Mouse (Mus musculus) cerebellum, adult 11-12 months (tissue): ENCODE results near the gene Gatad2b.
A peak's percentile ranks its signal among the peaks of the same experiment; 100 is the strongest.
"Not testable (repeated sequence)": the region's sequence is repeated elsewhere in the genome, so short reads cannot be mapped to it uniquely, and the experiment has no call there.

ENCODE experiments used
- DNase-seq: peaks from one replicate; pipeline ENCODE4 v3.0.0; 2022

Gene Gatad2b

DNA sequence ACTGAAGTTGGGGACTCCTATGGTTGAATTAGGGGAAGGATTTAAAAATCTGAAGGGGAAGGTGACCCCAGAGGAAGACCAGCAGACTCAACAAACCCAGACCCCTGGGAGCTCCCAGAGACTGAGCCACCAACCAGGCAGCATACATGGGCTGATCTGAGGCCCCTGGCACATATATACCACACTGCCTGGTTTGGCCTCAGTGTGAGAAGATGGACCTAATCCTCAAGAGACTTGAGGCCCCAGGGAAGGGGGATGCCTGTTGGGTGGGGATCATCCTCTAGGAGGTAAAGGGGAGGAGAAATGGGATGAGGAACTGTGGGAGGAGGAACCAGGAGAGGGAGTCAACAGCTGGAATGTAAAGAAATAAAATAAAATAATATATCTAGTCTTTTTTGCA, 21.3 kb downstream of the Gatad2b start:
- DNase-seq, result no peak

DNA sequence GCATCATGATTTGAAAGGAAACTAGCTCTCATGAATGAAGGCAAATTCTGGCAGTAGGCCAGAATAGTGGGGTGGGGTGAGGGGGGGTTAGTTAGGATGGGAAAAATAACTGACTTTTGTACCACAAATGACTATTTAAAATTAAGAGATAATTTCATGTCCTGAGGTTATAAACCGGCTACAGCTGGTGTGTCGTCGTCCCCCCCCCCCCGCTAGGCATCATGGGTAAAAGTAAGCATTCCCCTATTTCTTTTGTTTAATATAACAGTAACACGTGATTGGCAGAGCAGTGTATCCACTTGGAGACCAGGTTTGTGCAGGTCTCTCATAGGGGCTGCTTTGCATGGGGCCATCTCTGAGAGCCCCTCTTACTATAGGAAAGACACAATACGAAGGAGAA, 29.3 kb downstream of the Gatad2b start:
- DNase-seq, result no peak

DNA sequence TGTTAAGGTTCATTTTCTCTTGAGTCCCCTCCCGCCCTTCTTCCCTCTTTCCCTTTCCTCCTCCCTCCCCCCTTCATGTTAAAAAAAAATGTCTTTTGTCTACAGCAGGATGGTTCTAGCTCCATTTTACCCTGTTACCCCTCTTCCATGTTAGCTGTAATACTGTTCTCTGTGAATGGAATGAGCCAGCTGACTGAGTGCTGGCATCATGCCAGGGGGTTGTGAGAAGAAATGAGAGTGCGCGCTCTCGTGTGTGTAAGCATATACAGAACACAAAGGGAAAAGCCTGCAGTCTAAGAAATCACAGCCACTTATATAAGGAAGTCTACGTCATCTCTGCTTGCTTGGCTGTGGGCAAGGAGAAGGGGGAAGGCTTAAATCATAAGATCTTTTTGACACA, 30.1 kb downstream of the Gatad2b start:
- peak; percentile 57 for DNase-seq

- DNase-seq, result no peak
Measured at GRCm38 (mm10) chr3:90332485-90332884, 39.5 kb downstream of the Gatad2b start.

DNA sequence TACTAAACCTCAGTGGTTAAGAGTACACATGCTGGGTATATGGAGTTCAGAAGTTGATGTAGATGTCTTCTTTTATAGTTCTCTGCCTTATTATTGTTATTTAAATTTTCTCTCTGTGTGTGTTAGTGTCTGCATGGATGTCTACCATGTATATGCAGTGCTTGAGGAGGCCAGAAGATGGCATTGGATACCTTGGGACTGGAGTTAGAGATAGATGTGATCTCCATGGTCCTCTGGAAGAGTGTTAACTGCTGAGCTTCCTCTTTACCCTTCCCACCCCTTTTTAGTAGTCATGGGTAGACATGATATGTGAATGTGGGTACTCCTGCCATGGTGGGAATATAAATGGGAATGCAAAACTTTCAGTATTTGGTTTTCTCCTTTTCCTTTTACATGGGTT, 42.5 kb downstream of the Gatad2b start:
- DNase-seq, result no peak

DNA sequence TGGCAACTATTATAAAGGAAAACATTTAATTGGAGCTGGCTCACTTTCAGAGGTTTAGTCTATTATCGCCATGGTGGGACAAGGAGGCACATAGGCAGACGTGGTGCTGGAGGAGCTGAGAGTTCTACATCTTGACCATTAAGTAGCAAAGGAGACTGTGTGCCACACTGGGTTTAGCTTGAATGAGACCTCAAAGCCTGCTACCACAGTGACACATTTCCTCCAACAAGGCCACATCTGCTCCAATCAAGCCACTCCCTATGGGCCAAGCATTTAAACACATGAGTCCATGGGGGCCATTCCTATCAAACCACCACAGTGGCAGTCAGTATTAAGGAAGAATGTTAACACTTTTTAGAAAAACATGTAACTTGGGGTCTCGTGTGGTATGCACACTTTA, 45.2 kb downstream of the Gatad2b start:
- DNase-seq, result no peak

- no peak for DNase-seq
Measured at GRCm38 (mm10) chr3:90340177-90340576, 47.2 kb downstream of the Gatad2b start.

DNA sequence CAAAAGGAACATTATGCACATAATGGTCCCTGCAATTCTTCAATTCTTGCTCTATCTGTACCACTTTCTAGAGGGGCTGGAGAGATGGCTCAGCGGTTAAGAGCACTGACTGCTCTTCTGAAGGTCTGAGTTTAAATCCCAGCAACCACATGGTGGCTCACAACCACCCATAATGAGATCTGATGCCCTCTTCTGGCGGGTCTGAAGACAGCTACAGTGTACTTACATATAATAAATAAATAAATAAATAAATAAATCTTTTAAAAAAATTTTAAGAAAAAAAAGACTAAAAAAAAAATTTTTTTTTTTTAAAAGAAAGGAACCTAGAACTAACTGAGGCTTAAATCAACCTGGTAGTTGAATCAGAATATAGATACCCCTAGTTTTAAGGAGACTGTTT, 49.9 kb downstream of the Gatad2b start:
- not testable (repeated sequence) for DNase-seq

GRCm38 (mm10) chr3:90347847-90348246, 54.9 kb downstream of the Gatad2b start:
- DNase-seq, result no peak

- DNase-seq, result no peak
Measured at GRCm38 (mm10) chr3:90357959-90358358, 65.0 kb downstream of the Gatad2b start.

DNA sequence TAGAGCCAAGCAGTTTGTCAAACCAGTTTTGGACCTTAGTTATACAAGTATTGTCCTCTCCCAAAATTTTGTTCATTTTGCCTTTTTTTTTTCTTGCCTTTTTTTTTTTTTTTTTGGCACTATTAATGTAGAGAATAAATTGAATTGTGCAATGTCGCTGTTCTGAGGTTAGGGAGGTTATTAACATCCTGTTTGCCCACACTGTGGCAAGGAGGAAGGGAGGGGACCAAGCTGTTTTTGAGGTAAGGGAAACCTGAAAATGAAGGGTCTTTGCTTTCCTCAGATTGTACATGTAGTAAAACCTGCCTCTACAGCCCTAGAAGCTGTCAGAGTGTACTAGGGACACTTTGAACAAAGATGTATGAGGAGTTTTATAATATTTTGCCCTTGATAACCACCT, 66.3 kb downstream of the Gatad2b start:
- no peak for DNase-seq

- no peak for DNase-seq
Measured at GRCm38 (mm10) chr3:90361476-90361875, 68.5 kb downstream of the Gatad2b start.

DNA sequence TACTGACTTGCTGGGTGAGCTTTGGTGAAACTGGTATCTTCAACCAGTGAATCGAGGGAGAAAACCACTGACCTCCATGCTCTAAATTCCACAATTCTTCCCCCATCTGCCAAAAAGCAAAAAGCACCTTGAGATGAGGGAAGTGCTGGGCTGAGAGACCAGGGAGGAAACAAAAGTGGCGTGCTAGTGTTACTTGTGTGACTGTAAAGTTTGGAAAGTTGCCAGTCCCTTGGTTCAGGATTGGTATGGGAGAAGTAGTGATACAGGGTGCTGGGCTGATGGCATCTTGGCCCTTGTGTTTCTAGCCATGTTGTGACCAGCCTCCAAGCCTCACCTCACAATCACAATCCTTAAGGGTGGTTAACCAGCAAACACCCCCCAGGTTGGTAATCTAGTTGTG, 69.4 kb downstream of the Gatad2b start:
- no peak for DNase-seq

- no peak for DNase-seq
Measured at GRCm38 (mm10) chr3:90367001-90367632, 74.1 kb downstream of the Gatad2b start.

DNA sequence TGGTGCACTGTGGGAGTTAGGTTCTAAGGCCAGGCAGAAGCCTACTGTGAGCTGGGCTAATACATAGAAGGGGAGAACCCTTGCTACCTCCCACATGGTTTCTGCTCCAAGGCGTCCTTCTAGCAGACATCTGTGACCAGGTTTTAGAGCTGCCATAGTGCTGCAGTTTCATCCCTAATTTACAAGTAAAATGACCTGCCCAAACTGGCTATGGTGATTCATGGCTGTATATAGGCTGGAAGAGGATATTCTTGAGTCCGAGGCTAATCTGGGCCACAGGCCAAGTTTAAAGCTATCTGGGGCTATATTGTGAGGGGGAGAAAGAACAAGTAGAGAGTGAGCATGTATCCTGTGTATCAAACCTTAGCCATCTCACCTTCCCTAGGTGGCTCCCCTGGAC, 76.1 kb downstream of the Gatad2b start:
- DNase-seq, result no peak

GRCm38 (mm10) chr3:90371857-90372256, 78.9 kb downstream of the Gatad2b start:
- no peak for DNase-seq

DNA sequence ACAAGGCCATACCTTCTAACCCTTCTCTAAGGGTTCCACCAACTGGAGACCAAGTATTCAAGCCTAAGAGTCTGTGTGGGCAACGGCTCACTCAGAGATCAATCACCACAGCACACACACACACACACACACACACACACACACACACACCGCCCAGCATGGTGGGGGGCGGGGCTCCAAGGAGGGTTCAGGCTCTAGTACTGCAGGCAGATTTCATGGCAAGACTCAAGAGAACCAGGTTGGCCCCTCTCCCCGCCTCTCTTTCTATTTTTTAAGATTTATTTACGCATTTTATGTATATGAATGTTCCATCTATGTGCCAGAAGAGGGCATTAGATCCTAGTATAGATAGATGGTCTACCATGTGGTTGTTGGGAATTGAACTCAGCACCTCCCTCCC, 79.8 kb downstream of the Gatad2b start:
- no peak for DNase-seq

DNA sequence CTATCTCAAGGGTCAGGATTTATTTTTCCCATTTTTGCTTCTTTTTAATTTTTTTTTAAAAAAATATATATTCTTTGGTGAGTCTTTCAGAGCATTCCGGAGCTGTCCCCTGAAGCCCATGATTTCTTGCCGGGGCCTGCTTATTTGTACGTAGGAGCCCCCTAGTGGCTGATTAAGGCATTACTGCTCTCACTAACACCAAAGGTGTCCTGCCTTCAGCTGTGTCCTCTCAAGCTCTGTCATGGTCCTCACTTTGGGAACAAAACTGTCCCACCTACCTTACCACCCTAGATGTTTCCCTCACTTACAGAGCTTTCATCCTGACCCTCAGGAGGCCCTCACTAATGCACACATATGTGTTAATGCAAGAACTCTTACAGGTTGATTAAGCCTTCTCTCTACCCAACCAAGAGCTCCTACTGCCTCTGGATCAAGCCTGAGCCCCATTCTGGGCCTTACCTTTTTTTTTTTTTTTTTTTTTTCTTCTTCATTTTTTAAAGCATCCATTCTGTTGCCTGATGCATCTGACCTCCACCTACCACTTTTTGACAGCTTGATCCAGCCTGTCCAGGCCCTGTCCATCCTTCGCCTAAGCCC, 80.6 kb downstream of the Gatad2b start:
- peak; percentile 75 for DNase-seq

GRCm38 (mm10) chr3:90374368-90374767, 81.4 kb downstream of the Gatad2b start:
- DNase-seq, result no peak

GRCm38 (mm10) chr3:90375562-90376246, 82.7 kb downstream of the Gatad2b start:
- no peak for DNase-seq

- no peak for DNase-seq
Measured at GRCm38 (mm10) chr3:90376247-90376585, 83.2 kb downstream of the Gatad2b start.

DNA sequence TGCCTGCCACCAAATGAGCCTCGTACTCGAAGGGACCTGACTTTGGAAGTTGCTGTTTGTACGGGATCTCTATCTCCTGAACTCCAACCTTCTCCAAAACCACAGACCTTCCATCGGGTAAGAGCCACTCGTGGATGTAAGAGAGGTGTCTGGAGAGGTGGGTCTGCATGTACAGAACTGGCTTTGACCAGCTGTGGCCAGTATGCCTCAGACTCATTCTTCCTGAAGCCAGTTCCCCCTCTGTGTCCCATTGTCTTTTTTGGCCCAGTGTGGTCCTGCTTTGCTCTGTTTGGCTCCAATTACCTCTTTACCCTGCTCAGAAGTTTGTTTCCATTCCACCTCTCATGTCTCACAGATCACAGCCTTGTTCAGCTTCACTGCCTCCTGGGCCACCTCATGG, 85.5 kb downstream of the Gatad2b start:
- DNase-seq, result no peak

DNA sequence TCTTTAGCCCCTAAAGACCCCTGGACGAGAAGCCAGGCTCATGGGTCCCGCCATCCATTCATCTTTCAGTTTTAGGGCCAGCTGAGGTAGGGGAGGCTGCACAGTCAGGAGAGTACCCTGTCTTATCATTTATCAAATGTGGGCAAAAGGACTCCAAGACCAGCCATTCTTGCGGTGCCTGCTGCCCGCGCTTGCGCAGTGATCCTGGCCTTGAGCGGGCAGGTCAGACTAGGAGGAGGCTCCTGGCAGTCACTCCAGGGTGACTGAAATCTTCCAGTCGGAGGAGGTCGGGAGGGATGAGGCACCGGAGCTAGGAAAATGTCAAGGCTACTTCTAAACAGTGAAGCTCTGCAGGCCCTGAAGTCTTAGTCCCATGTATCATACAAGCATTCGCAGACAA, 88.7 kb downstream of the Gatad2b start:
- DNase-seq, result no peak

- no peak for DNase-seq
Measured at GRCm38 (mm10) chr3:90383690-90384089, 90.7 kb downstream of the Gatad2b start.
